Mouse (Mus musculus): Measurements from ENCODE around the gene Il18rap. TPM values are rescaled to one million over a fixed set of nuclear protein-coding genes. Genes with fewer than 3 reads are reported as not detected.
"Not testable (repeated sequence)": the region's sequence is repeated elsewhere in the genome, so short reads cannot be mapped to it uniquely, and the experiment has no call there.

The Il18rap gene
- polyA plus RNA-seq, 1 experiment from 2014 or later: 0.13 TPM

GRCm38 (mm10) chr1:40547762-40548161, 32.6 kb downstream of the Il18rap start:
- Histone ChIP-seq H3K9me3 (no peaks in the 10 kb centered on the region), H3K4me1 (no peaks in the 10 kb centered on the region), H3K4me3 (no peak overlapping the region), H3K36me3 (no peaks in the 10 kb centered on the region), H3K9ac (no peak overlapping the region), H3K27ac (no peak overlapping the region), H3K27me3 (no peaks in the 10 kb centered on the region), H3K4me2 (replicated peaks) (no peak overlapping the region)
- ATAC-seq (ENCODE audit: insufficient number of reproducible peaks, insufficient read depth, low FRiP score, low TSS enrichment): no peak
- 63% methylated on average over 10 of the region's 10 CpGs for WGBS

- no peaks in the 10 kb centered on the region for H3K36me3 ChIP-seq
- H3K9me3 ChIP-seq: no peaks in the 10 kb centered on the region
- no peak for ATAC-seq (ENCODE audit: insufficient number of reproducible peaks, insufficient read depth, low FRiP score, low TSS enrichment)
- H3K27me3 ChIP-seq: no peaks in the 10 kb centered on the region
- H3K4me1 ChIP-seq: no peaks in the 10 kb centered on the region
- H3K4me2 ChIP-seq (replicated peaks): no peak overlapping the region
- no peak overlapping the region for H3K27ac ChIP-seq
- WGBS: 81% methylated on average over 4 of the region's 4 CpGs
- H3K9ac ChIP-seq: no peak overlapping the region
- no peak overlapping the region for H3K4me3 ChIP-seq
Observed at GRCm38 (mm10) chr1:40569374-40569773, 54.2 kb downstream of the Il18rap start.

GRCm38 (mm10) chr1:40579784-40580183, 64.6 kb downstream of the Il18rap start, which contains the start of gene Slc9a4:
Gene Slc9a4, plus strand, starts transcription at chr1:40580081.
- Histone ChIP-seq H3K9me3 (no peaks in the 10 kb centered on the region), H3K9ac (no peak within 1 kb of the TSS), H3K4me3 (no peak within 1 kb of the TSS), H3K4me1 (no peaks in the 10 kb centered on the region), H3K36me3 (no peaks in the 10 kb centered on the region), H3K27me3 (no peaks in the 10 kb centered on the region), H3K4me2 (replicated peaks) (no peak within 1 kb of the TSS), H3K27ac (no peak within 1 kb of the TSS)
- WGBS: 12% methylated on average over 7 of the region's 7 CpGs
- no peak for ATAC-seq (ENCODE audit: insufficient number of reproducible peaks, insufficient read depth, low FRiP score, low TSS enrichment)

- Histone ChIP-seq H3K9ac (no peak overlapping the region), H3K27me3 (no peaks in the 10 kb centered on the region), H3K27ac (no peak overlapping the region), H3K4me1 (no peaks in the 10 kb centered on the region), H3K9me3 (no peaks in the 10 kb centered on the region), H3K36me3 (no peaks in the 10 kb centered on the region), H3K4me3 (no peak overlapping the region), H3K4me2 (replicated peaks) (no peak overlapping the region)
- no peak for ATAC-seq (ENCODE audit: insufficient number of reproducible peaks, insufficient read depth, low FRiP score, low TSS enrichment)
- WGBS: 72% methylated on average over 14 of the region's 14 CpGs
Observed at GRCm38 (mm10) chr1:40580269-40580668, 65.1 kb downstream of the Il18rap start.

- Histone ChIP-seq H3K4me2 (replicated peaks) (no peak overlapping the region), H3K27me3 (no peaks in the 10 kb centered on the region), H3K9ac (no peak overlapping the region), H3K9me3 (no peaks in the 10 kb centered on the region), H3K4me1 (0 out of 2 replicates have a peak, but pooled peaks cover 3% of the 10 kb centered on the region), H3K36me3 (no peaks in the 10 kb centered on the region), H3K4me3 (no peak overlapping the region), H3K27ac (no peak overlapping the region)
- 55% methylated on average over 5 of the region's 5 CpGs for WGBS
- ATAC-seq (ENCODE audit: insufficient number of reproducible peaks, insufficient read depth, low FRiP score, low TSS enrichment): no peak
Observed at GRCm38 (mm10) chr1:40586776-40587175, 71.6 kb downstream of the Il18rap start.

- ATAC-seq (ENCODE audit: insufficient number of reproducible peaks, insufficient read depth, low FRiP score, low TSS enrichment): no peak
- WGBS: 86% methylated on average over 4 of the region's 4 CpGs
- Histone ChIP-seq H3K27me3 (no peaks in the 10 kb centered on the region), H3K4me1 (0 out of 2 replicates have a peak, but pooled peaks cover under 1% of the 10 kb centered on the region), H3K4me3 (no peak overlapping the region), H3K4me2 (replicated peaks) (no peak overlapping the region), H3K9ac (no peak overlapping the region), H3K9me3 (no peaks in the 10 kb centered on the region), H3K36me3 (no peaks in the 10 kb centered on the region), H3K27ac (no peak overlapping the region)
Observed at GRCm38 (mm10) chr1:40590931-40591330, 75.8 kb downstream of the Il18rap start.

- 59% methylated on average over 5 of the region's 5 CpGs for WGBS
- Histone ChIP-seq H3K4me2 (replicated peaks) (no peak overlapping the region), H3K27ac (no peak overlapping the region), H3K9ac (no peak overlapping the region), H3K4me1 (no peaks in the 10 kb centered on the region), H3K36me3 (no peaks in the 10 kb centered on the region), H3K4me3 (no peak overlapping the region), H3K9me3 (no peaks in the 10 kb centered on the region), H3K27me3 (no peaks in the 10 kb centered on the region)
- no peak for ATAC-seq (ENCODE audit: insufficient number of reproducible peaks, insufficient read depth, low FRiP score, low TSS enrichment)
Observed at GRCm38 (mm10) chr1:40597822-40598221, 82.7 kb downstream of the Il18rap start.

GRCm38 (mm10) chr1:40599661-40600060, 84.5 kb downstream of the Il18rap start:
- H3K4me1 ChIP-seq; H3K27ac ChIP-seq; H3K9me3 ChIP-seq; H3K4me2 ChIP-seq (replicated peaks); H3K4me3 ChIP-seq; H3K9ac ChIP-seq; H3K36me3 ChIP-seq; ATAC-seq (ENCODE audit: insufficient number of reproducible peaks, insufficient read depth, low FRiP score, low TSS enrichment); H3K27me3 ChIP-seq: not testable (repeated sequence)
- 92% methylated on average over 9 of the region's 9 CpGs for WGBS

GRCm38 (mm10) chr1:40600394-40601327, 85.5 kb downstream of the Il18rap start:
- H3K27me3 ChIP-seq: no peaks in the 10 kb centered on the region
- ATAC-seq (ENCODE audit: insufficient number of reproducible peaks, insufficient read depth, low FRiP score, low TSS enrichment): 0 out of 2 replicates have a peak, but pooled peaks have one; percentile 47
- 70% methylated on average over 25 of the region's 25 CpGs for WGBS
- no peak overlapping the region for H3K4me3 ChIP-seq
- no peaks in the 10 kb centered on the region for H3K9me3 ChIP-seq
- H3K4me2 ChIP-seq (replicated peaks): no peak overlapping the region
- H3K9ac ChIP-seq: no peak overlapping the region
- H3K36me3 ChIP-seq: no peaks in the 10 kb centered on the region
- H3K27ac ChIP-seq: no peak overlapping the region
- no peaks in the 10 kb centered on the region for H3K4me1 ChIP-seq

Other genes starting within 250 kb of the Il18rap start
- 7.8 and 8.1 TPM in 2 replicates for gene Il1rl2, start 190.8 kb upstream of the Il18rap start, polyA plus RNA-seq (2016; fragmentation: Nextera tagmentation; extraction: Ambion mirVana)
- 0.11 and 0.27 TPM in 2 replicates for gene Il1rl1, start 85.8 kb upstream of the Il18rap start, polyA plus RNA-seq (2016; fragmentation: Nextera tagmentation; extraction: Ambion mirVana)
- not detected in 2 replicates for gene Il18r1, start 49.8 kb upstream of the Il18rap start, polyA plus RNA-seq (2016; fragmentation: Nextera tagmentation; extraction: Ambion mirVana)
- not detected in 2 replicates for gene Slc9a4, start 64.7 kb downstream of the Il18rap start, polyA plus RNA-seq (2016; fragmentation: Nextera tagmentation; extraction: Ambion mirVana)
- 0.12 and 0.13 TPM in 2 replicates for gene Slc9a2, start 165.2 kb downstream of the Il18rap start, polyA plus RNA-seq (2016; fragmentation: Nextera tagmentation; extraction: Ambion mirVana)

Data from embryonic facial prominence, embryonic 12.5 days (tissue).